Mouse (Mus musculus) heart, postnatal 14 days (tissue): ENCODE measurements around the gene Vmn2r49. TPM values are rescaled to one million over a fixed set of nuclear protein-coding genes. Genes with fewer than 3 reads are reported as not detected.
"Not testable (repeated sequence)": the region's sequence is repeated elsewhere in the genome, so short reads cannot be mapped to it uniquely, and the experiment has no call there.

Experiments used
- DNase-seq, 2 experiments: peaks; one replicate each; pipeline ENCODE4 v3.0.0; 2021 to 2022
- intact Hi-C: fragments of 180-260 bp; cut with DNase I; formaldehyde crosslinking; loops from one replicate; pipeline ENCODE4 v1.15.1; 2025
- long read RNA-seq, 2 experiments: library from polyadenylated mRNA; stranded (forward); transcript quantifications; one replicate each; pipeline ENCODE4 v2.0.0; 2021
- total RNA-seq, 2 experiments: library from RNA; stranded (reverse); gene quantifications; 2 replicates each; pipeline ENCODE4 v1.2.3; 2021

Vmn2r49 gene
- total RNA-seq: not detected
- long read RNA-seq, experiment 1: 0 reads
- long read RNA-seq, experiment 2: 0 reads

DNA sequence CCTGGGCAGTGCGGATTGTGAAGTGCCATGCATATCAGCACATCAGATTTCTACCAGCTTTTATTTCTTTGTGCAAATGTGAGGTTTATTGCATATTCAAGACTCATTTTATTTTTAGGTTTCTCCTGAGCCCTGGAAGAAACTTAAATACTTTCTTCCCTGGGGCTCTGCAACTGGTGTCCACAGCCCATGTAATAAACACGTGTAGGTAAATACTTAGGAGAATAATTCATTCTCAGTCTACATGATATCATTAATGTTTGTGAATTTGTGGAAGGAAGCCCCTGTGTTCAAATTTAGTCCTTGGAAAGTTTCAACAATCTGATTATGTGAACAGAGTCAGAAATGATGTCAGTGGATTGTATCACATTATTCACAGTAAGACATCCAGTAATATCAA lies at the start of gene Vmn2r49:
TSS of gene Vmn2r49 (minus strand) at position 101 of the 400 bp plus-strand sequence.
- DNase-seq, intact Hi-C loops: not testable (repeated sequence)

DNA sequence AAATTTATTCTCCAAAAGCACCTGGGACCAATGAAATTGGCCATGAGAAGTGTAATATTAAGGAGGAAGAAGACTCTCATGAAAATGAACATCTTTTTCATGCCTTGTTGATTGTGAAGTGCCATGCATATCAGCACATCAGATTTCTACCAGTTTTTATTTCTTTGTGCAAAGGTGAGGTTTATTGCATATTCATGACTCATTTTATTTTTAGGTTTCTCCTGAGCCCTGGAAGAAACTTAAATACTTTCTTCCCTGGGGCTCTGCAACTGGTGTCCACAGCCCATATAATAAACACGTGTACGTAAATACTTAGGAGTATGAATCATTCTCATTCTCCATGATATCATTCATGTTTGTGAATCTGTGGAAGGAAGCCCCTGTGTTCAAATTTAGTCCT lies 38.6 kb downstream of the Vmn2r49 start, which contains the start of gene Vmn2r48:
TSS of gene Vmn2r48 (minus strand) at position 101 of the 400 bp plus-strand sequence.
- intact Hi-C loops: not testable (repeated sequence)

More for the DNA sequence above, 38.6 kb downstream of the Vmn2r49 start, which contains the start of gene Vmn2r48:
- DNase-seq: not testable (repeated sequence)

Other genes with a start within 250 kb of the Vmn2r49 start
- gene Vmn2r46, start 221.7 kb downstream of the Vmn2r49 start, total RNA-seq: not detected
- not detected for gene Vmn2r47, start 150.9 kb downstream of the Vmn2r49 start, total RNA-seq
- gene Vmn2r48, start 38.7 kb downstream of the Vmn2r49 start, total RNA-seq: not detected
- not detected for gene Vmn2r50, start 61.0 kb upstream of the Vmn2r49 start, total RNA-seq
- gene Vmn2r51, start 113.5 kb upstream of the Vmn2r49 start, total RNA-seq: not detected
- gene Vmn2r52, start 184.3 kb upstream of the Vmn2r49 start, total RNA-seq: not detected